Mouse (Mus musculus) monocyte, adult 2 months (primary cell): ENCODE data around the gene Mx1.

Experiments used
- DNase-seq, 2 experiments: peaks; one replicate each; pipeline ENCODE4 v3.0.0; 2022; ENCODE audit warnings: low spot score in 2 of 2, low read depth in 1 of 2

Mx1 gene

DNA sequence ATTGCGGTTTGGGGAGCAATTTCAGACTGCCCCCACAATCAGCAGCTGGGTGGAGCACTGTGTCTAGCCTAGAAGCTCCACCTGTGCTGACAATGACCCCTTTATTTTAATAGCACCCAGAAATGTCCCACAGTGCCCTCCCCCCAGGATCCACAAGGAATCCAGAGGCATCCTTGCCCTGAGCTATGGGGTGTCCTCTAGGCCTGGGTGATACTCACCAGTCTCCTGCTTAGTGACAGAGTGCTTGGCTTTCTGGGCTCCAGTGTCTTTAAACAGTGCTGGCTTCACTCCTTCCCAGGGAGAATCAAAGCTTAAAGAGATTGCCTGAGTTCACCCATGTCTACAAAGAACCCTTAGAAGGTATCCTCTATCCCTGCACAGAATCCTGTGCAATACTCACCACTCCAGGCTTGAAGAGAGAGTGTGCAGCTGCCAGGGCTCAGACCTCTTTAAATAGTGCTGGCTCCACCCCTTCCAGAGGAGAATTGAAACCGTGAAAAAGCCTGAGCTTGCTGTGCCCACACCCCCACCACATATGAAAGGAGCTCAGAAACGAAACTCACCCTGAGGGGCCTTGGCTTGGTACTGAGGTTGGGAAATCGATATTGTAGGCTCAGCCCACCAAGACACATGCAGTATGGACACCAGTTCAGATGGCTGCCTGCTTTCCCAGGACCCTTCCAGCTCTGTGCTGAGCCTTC lies at the start of gene Mx1:
Mx1 (minus strand) TSS at position 427 of the 701 bp plus-strand sequence.
- peak in 1 of 2 experiments; percentile 18 for DNase-seq

GRCm38 (mm10) chr16:97512347-97512751 lies 49.6 kb upstream of the Mx1 start:
- no peak for DNase-seq

- DNase-seq: no peak
Observed at GRCm38 (mm10) chr16:97511495-97511894, 48.8 kb upstream of the Mx1 start.

GRCm38 (mm10) chr16:97510849-97511248 lies 48.1 kb upstream of the Mx1 start:
- no peak for DNase-seq

GRCm38 (mm10) chr16:97507783-97508182 lies 45.1 kb upstream of the Mx1 start:
- DNase-seq: no peak

- no peak for DNase-seq
Observed at GRCm38 (mm10) chr16:97504793-97505192, 42.1 kb upstream of the Mx1 start.

DNA sequence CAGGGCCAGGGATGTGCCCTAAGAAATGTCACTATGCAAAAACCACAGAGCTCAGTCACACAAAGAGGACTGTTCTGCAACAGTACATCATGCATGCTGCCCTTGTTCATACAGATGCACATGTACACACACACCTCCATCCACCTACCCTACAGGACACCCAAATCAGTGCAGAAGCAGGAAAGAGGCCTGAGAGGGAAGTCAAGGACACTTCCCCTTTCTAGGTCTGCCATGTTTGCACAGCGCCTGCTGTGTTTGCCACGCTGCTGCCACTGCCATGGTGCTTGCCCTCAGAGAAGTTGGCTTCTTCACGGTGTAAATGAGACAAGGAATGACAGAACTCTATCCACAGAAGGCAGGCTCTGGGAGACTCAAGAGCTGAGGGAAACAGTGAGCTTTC lies 41.1 kb upstream of the Mx1 start:
- no peak for DNase-seq

DNA sequence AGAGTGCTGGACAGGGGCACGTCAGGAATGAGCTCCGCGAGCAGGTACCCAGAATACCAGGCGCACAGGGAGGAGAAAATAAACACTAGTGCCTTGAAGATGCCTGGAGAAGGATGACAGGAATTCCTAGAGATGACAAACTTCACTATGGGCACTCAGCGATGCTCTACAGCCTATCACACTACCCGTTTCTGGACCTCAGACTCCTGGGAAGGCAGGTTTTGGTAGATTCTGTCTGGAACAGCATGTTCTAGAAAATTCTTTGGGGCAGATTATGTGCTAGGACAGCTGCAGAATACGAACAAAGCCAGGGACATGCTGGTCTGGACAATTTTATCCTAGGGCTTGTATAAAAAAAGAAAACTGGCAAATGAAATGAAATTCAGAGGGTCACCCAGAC lies 38.2 kb upstream of the Mx1 start:
- no peak for DNase-seq

DNA sequence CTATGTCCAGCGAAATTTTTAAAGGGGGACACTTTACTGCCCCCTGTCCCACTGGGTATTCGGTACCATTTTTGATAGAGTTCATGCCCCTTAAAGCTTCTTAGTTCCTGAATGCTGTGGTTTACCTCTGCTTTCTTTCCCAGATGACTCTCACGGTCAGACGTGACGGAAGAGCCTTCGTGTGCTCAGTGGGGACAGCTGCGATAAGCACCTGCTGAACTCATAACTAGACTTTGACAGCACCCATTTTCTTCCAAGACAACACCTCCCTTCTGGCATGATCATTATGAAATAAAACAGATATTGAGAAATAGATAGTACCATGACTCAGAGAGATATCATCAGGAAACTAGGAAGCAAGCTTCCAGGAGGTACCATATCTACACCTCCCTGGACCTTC lies 36.7 kb upstream of the Mx1 start:
- DNase-seq: no peak

DNA sequence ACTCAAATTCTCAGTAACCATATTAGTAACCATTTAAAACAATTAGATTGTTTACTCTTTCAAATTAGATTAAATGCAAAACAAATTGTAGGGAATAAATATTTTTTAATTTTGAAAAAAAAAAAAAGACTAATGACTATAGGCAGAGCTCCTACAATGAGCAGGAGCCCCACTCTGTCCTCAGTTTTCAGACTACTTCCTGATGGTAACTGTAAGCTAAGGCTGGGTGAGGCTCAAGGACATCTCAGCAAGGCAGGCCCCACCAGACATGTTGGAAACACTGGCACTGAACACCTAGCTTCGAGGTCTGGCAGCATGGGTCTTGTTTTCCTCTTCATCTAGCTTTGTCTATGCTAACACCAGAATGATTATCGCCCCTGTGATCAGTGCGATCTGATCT lies 35.4 kb upstream of the Mx1 start:
- no peak for DNase-seq

DNA sequence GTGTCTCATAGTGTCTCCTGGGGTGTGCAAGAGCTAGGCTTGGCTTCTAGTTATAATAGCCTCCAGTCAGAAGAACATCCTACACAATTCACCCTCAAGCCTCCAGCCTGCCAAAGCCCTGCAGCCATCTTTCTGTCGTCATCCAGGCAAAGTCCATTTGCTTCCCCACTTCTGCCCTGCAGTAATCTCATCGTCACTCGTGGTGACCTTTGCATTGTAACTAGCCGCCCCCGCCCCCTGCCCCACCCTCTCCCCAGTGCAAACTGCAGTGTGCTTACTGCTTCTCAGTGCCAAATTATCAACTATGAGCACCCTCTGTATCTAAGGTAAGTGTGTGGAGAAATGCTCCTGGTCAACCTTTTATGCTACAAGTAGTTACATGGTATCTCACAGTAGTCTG lies 35.0 kb upstream of the Mx1 start:
- DNase-seq: no peak

GRCm38 (mm10) chr16:97496026-97496425 lies 33.3 kb upstream of the Mx1 start:
- no peak for DNase-seq

- DNase-seq: no peak
Observed at GRCm38 (mm10) chr16:97492369-97492768, 29.7 kb upstream of the Mx1 start.

DNA sequence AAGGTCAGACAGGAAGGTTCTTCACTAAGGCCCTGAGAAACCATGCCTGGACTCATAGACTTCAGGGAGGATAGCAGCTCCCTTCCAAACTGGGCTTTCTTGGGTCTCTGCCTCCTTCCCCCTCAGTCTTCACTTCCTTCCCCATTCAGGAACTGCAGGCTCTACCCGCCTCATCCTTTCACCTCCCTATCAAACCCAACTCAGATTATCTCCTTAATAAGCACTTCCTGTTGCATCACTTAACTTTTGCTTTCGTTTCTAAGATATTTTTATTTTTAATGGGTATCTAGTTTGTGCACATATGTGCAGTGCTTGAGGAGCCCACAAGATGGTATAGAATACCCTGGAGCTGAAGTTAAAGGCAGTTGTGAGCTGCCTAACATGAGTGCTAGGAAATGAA lies 15.9 kb upstream of the Mx1 start:
- no peak for DNase-seq

DNA sequence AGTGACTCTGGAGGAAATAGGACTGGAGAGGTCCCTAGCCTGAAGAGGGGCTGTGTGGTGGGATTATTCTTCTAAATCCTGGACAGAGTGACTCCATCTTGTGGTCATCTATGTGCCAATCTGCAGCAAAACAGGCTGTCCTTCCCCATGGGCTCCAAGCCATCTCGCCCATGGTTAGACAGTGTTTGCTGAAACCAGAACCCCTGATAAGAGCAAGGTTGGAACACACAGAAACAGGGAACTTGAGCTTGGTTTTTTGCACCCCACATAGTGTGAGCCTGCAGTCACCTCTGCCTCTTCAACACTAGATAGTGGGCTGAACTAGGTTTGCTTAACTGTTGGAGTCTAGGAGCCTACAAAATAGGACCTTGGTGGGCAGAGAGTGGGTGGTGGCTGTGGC lies 13.8 kb upstream of the Mx1 start:
- no peak for DNase-seq

- no peak for DNase-seq
Observed at GRCm38 (mm10) chr16:97475581-97475980, 12.9 kb upstream of the Mx1 start.

DNA sequence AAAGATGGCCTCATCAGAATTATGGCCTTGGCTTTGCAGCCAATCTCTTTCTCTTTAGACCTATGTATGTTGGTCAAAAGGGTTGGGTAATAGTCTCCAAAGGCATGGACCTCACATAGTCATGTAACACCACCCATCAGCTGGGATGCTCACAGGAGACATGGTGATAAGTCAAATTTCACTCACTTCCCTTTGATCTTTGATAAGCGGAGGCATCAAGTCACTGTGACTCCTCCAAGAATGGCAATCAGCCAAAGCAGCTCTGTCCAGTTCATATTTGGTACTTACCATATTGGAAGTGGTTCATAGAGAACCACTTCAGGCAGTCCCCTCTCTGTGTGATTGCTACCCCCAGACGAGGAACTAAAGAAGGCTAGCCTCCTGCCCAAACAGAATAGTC lies 12.0 kb upstream of the Mx1 start:
- DNase-seq: no peak

- no peak for DNase-seq
Observed at GRCm38 (mm10) chr16:97467993-97468791, 5.5 kb upstream of the Mx1 start.

DNA sequence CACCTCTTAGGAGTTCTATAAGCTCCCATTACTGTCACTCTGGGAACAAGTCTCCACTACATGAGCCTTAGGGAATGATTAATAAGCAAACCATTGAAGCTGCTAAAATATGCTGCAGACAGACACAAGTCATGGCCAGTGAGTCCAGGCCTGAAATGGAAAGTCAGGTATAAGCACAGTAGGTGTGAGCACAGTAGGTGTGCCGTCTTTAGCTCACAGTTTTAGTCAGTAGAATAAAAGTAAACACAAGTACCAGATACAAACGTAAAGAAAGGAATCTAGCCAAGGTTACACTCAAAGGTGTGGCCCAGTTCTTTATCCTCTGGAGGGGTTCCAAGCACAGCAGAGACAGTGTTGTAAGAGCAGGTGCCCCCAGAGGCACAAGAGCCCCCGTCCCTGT lies 4.8 kb upstream of the Mx1 start:
- DNase-seq: no peak

- no peak for DNase-seq
Observed at GRCm38 (mm10) chr16:97466182-97466957, 3.7 kb upstream of the Mx1 start.

- no peak for DNase-seq
Observed at GRCm38 (mm10) chr16:97461271-97461670, 1.4 kb downstream of the Mx1 start.

DNA sequence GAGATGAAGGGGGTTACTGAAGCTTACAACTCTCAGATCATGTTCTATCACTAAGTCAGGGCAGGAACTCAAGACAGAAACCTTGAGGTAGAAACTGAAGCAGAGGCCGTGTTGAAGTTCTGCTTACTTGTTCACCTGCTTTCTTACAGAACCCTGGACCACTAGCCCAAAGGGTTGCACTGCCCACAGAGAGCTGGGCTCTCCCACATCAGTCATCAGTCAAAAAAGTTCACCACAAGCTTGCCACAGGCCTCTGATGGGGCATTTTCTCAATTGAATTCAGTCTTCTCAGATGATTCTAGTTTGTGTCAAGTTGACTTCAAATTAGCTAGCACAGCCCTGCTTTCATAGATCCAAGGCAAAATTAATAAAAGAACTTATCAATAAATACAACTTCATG lies 2.9 kb downstream of the Mx1 start:
- DNase-seq: no peak
